Comparison of ENCODE assay signal across 9 mouse cellular contexts in genomic region chr9:56797876-56798275, GRCm38 (mm10). TPM values are rescaled to one million over a fixed set of nuclear protein-coding genes. Genes with fewer than 3 reads are reported as not detected.
DNase-seq lines count a peak whose midpoint lies in the region; ATAC-seq and TF ChIP-seq lines count a peak whose summit lies in the region.
"Had no signal": no experiment of that assay in that cellular context is flagged by ENCODE, and none has a peak within 500 bp of the region (broad histone marks: within the 10 kb centered on the region; RNA-seq: fewer than 3 reads in every experiment).

No protein-coding gene starts in this region.

- no peaks in the 10 kb centered on the region for H3K36me3 ChIP-seq in heart, adult 2 months (ENCODE audit: control insufficient read depth, insufficient read depth, low read length)
- no peaks in the 10 kb centered on the region for H3K36me3 ChIP-seq in heart, embryonic 11.5 days (ENCODE audit: control insufficient read depth, insufficient read depth, low read length)
- no peaks in the 10 kb centered on the region for H3K36me3 ChIP-seq in forebrain, embryonic 15.5 days
- H3K36me3 ChIP-seq in limb, embryonic 10.5 days: no peaks in the 10 kb centered on the region

- no peaks in the 10 kb centered on the region for H3K79me2 ChIP-seq in heart, adult 2 months (replicated peaks; ENCODE audit: control insufficient read depth, insufficient read depth, low read length)

- 7% methylated on average over 5 of the region's 5 CpGs for WGBS in heart, adult 2 months
- WGBS in heart, embryonic 11.5 days (ENCODE audit: insufficient replicate concordance): 9% methylated on average over 5 of the region's 5 CpGs
- WGBS in forebrain, embryonic 15.5 days: 8% methylated on average over 5 of the region's 5 CpGs
- 7% methylated on average over 5 of the region's 5 CpGs for WGBS in limb, embryonic 10.5 days

- H3K4me2 ChIP-seq in heart, embryonic 11.5 days: no peak overlapping the region
- H3K4me2 ChIP-seq in forebrain, embryonic 15.5 days (replicated peaks): no peak overlapping the region

- intact Hi-C loops in heart, adult 2 months (cut with DNase I): loop anchor here (1.0 kb wide), 2 partner anchors 72 to 162 kb away; no protein-coding TSS in a partner anchor

- no peak overlapping the region for H3K27ac ChIP-seq in heart, adult 2 months
- no peak overlapping the region for H3K27ac ChIP-seq in heart, embryonic 11.5 days (ENCODE audit: low read depth, low read length)
- H3K27ac ChIP-seq in forebrain, embryonic 15.5 days (replicated peaks): no peak overlapping the region
- no peak overlapping the region for H3K27ac ChIP-seq in limb, embryonic 10.5 days

- peak; percentile 35 to 63 for DNase-seq in heart, adult 2 months
- peak; percentile 94 for DNase-seq in brain, adult 2 months (ENCODE audit: low read depth, low spot score)
- peak; percentile 15 to 66 for DNase-seq in kidney, adult 8-10 months
- DNase-seq in limb, embryonic 10.5 days (ENCODE audit: low spot score): peak; percentile 61
- peak; percentile 15 for DNase-seq in ovary, adult 18-20 months (ENCODE audit: low spot score)
- DNase-seq in thymus, postnatal 25 days: no peak

- H3K27me3 ChIP-seq in heart, adult 2 months (ENCODE audit: control insufficient read depth, insufficient read depth, low read length): peaks cover 16% of the 10 kb centered on the region
- peaks cover 76% of the 10 kb centered on the region for H3K27me3 ChIP-seq in heart, embryonic 11.5 days (ENCODE audit: control insufficient read depth, insufficient read depth, low read length)
- H3K27me3 ChIP-seq in forebrain, embryonic 15.5 days: peaks cover 51% of the 10 kb centered on the region
- H3K27me3 ChIP-seq in limb, embryonic 10.5 days (ENCODE audit: low read depth, poor library complexity, severe bottlenecking): peaks cover 79% of the 10 kb centered on the region

- no peaks in the 10 kb centered on the region for H3K9me3 ChIP-seq in heart, embryonic 11.5 days (replicated peaks; ENCODE audit: control insufficient read depth, low read length)
- H3K9me3 ChIP-seq in forebrain, embryonic 15.5 days: no peaks in the 10 kb centered on the region
- no peaks in the 10 kb centered on the region for H3K9me3 ChIP-seq in limb, embryonic 10.5 days (replicated peaks)

- TF ChIP-seq CTCF in heart, adult 2 months (IDR thresholded peaks at IDR 0.05): peak; percentile 80

- no peaks in the 10 kb centered on the region for H3K4me1 ChIP-seq in heart, adult 2 months (ENCODE audit: control insufficient read depth, insufficient read depth, low read length)
- peaks cover 12% of the 10 kb centered on the region for H3K4me1 ChIP-seq in heart, embryonic 11.5 days (ENCODE audit: control insufficient read depth, insufficient read depth, low read length)
- H3K4me1 ChIP-seq in forebrain, embryonic 15.5 days: peaks cover 19% of the 10 kb centered on the region
- peaks cover 20% of the 10 kb centered on the region for H3K4me1 ChIP-seq in limb, embryonic 10.5 days

- no peak overlapping the region for H3K4me3 ChIP-seq in heart, adult 2 months
- no peak overlapping the region for H3K4me3 ChIP-seq in heart, embryonic 11.5 days (ENCODE audit: low read depth, low read length)
- H3K4me3 ChIP-seq in forebrain, embryonic 15.5 days: no peak overlapping the region
- H3K4me3 ChIP-seq in limb, embryonic 10.5 days: no peak overlapping the region

- TF ChIP-seq POLR2A in heart, adult 2 months (IDR thresholded peaks at IDR 0.05; ENCODE audit: insufficient read depth, low read depth, low read length): no peak

- no peak overlapping the region for H3K9ac ChIP-seq in heart, adult 2 months (ENCODE audit: low read depth, low read length)
- H3K9ac ChIP-seq in heart, embryonic 11.5 days (ENCODE audit: low read depth, low read length): no peak overlapping the region
- H3K9ac ChIP-seq in forebrain, embryonic 15.5 days (replicated peaks): no peak overlapping the region

- TF ChIP-seq EP300 in heart, adult 2 months (IDR thresholded peaks at IDR 0.05; ENCODE audit: insufficient read depth, low read depth, low read length): 0 out of 2 replicates have a peak, but pooled peaks have one; percentile 25

- no peak for ATAC-seq in heart, embryonic 11.5 days (replicated peaks; ENCODE audit: insufficient number of reproducible peaks, low FRiP score, low TSS enrichment)
- peak; percentile 28; the same call in 1 of the 2 replicates for ATAC-seq in forebrain, embryonic 15.5 days (replicated peaks)

RNA-seq across cellular contexts. Expression of gene Lingo1, which starts 1.6 kb away (rescaled TPM):
- 1 to 10 TPM; 1.2 to 1.3 TPM for total RNA-seq in heart, adult 2 months (2021)
- 5.5 and 6.1 TPM in 2 replicates for polyA plus RNA-seq in heart, adult 2 months (2012; rRNA removed)
- polyA plus RNA-seq in heart, embryonic 11.5 days (2014; fragmentation: Nextera tagmentation; extraction: Ambion mirVana): 2.2 and 2.4 TPM in 2 replicates
- polyA plus RNA-seq in forebrain, embryonic 15.5 days (2015; fragmentation: Nextera tagmentation; extraction: Ambion mirVana): 32.4 and 38.4 TPM in 2 replicates
- 0.85 and 1.8 TPM in 2 replicates for polyA plus RNA-seq in limb, embryonic 10.5 days (2016; fragmentation: Nextera tagmentation; extraction: Ambion mirVana)
- total RNA-seq: neutrophil, adult 5-6 weeks had no signal
